Mouse (Mus musculus): ENCODE measurements around the gene Col4a4. TPM values are rescaled to one million over a fixed set of nuclear protein-coding genes. Genes with fewer than 3 reads are reported as not detected.

The Col4a4 gene
- polyA plus RNA-seq, 1 experiment from 2014 or later: 0.09 TPM

DNA sequence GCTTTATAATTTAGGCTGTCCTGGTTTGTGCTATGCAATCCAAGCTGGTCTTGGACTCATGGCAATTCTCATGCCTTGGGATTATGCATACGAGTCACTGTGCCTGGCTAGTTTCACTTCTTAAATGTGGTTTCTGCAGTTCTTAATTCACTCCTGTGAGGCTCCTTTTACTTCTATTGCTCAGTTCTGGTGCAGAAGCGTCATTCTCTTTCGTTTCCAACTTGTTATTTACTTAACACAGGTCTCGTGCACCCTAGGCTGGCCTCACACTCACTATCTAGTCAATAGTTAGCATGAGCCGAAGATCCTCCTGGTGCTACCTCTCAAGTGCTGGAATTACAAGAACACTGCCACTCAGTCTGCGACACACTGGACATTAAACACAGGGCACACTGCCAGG lies 117.8 kb downstream of the Col4a4 start:
- no peak overlapping the region for H3K4me2 ChIP-seq (replicated peaks)
- H3K36me3 ChIP-seq: no peaks in the 10 kb centered on the region
- ATAC-seq: no peak
- no peaks in the 10 kb centered on the region for H3K27me3 ChIP-seq
- no peak overlapping the region for H3K9ac ChIP-seq (replicated peaks)
- 0 out of 2 replicates have a peak, but pooled peaks cover 4% of the 10 kb centered on the region for H3K4me1 ChIP-seq (replicated peaks)
- no peaks in the 10 kb centered on the region for H3K9me3 ChIP-seq
- H3K4me3 ChIP-seq (replicated peaks): no peak overlapping the region
- 86% methylated on average over 6 of the region's 6 CpGs for WGBS
- H3K27ac ChIP-seq: no peak overlapping the region

DNA sequence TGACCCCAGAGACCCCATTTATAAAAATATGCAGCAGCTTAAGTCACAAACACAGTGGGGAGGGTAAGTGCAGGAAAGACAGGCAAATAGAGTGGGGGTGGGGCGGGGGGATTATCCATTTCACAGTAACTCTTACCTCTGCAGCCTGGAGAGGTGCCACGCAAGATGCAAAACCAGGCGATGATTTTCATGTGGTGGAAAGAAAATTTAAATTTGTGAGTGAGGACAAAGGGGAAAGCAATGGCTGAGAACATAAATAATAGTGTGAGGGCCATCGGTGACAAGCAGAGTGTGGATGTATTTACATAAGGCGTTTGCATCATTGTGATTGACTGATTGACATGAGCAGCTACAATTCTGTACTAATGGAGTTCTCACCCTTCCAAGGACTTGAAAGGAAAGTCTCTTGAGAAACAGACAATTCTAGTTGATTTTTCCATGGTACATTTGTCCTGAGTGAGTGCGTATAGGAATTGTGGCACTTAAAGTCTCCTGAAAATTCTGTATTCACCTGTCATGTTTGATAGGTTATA lies 121.3 kb downstream of the Col4a4 start:
- Histone ChIP-seq H3K27ac (no peak overlapping the region), H3K27me3 (no peaks in the 10 kb centered on the region), H3K36me3 (no peaks in the 10 kb centered on the region), H3K9me3 (no peaks in the 10 kb centered on the region), H3K4me3 (replicated peaks) (no peak overlapping the region), H3K4me2 (replicated peaks) (no peak overlapping the region), H3K9ac (replicated peaks) (no peak overlapping the region), H3K4me1 (replicated peaks) (0 out of 2 replicates have a peak, but pooled peaks cover 4% of the 10 kb centered on the region)
- peak; percentile 43; the same call in 1 of the 2 replicates for ATAC-seq
- 40% methylated on average over 6 of the region's 6 CpGs for WGBS

DNA sequence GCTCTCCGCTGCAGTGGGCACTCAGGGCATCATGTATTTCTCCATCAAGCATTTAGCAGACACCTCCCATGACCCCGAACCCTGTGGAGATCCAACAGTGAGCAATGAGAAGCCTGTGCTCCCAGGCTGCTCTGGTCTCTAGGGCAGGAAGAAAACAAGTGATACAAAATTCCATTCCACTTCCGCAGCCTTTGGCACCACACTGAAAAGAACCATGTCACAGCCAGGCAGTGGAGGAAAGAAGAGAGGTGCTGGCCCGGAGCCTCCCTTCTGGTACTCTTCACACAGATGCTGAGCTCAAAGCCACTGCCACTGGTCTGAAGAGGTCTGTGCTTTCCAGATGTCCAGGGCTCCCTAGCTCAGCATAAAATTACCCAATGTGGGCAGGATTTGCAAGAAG lies 125.6 kb downstream of the Col4a4 start:
- no peaks in the 10 kb centered on the region for H3K9me3 ChIP-seq
- H3K4me1 ChIP-seq (replicated peaks): 0 out of 2 replicates have a peak, but pooled peaks cover 4% of the 10 kb centered on the region
- no peak overlapping the region for H3K27ac ChIP-seq
- no peak overlapping the region for H3K4me2 ChIP-seq (replicated peaks)
- no peaks in the 10 kb centered on the region for H3K27me3 ChIP-seq
- ATAC-seq: no peak
- 87% methylated on average over 4 of the region's 4 CpGs for WGBS
- H3K4me3 ChIP-seq (replicated peaks): no peak overlapping the region
- no peaks in the 10 kb centered on the region for H3K36me3 ChIP-seq
- H3K9ac ChIP-seq (replicated peaks): no peak overlapping the region

DNA sequence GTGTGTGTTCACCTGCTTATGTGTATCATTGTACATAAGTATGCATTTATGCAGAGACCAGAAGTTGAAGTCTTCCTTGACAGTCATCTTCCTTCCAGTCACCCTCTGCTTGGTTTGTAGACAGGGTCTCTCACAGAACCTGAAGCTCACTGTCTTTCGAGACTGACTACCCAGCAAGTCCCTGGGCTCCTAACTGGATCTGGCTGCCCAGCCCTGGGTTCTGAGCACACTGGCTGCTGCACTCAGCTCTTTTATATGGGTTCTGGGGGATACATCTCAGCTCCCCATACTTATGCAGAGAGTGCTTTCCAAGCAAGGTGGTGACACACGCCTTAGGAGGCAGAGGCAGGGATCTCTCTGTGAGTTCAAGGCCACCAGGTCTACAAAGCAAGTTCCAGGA lies 126.7 kb downstream of the Col4a4 start:
- ATAC-seq: no peak
- Histone ChIP-seq H3K4me1 (replicated peaks) (no peaks in the 10 kb centered on the region), H3K9ac (replicated peaks) (no peak overlapping the region), H3K4me3 (replicated peaks) (no peak overlapping the region), H3K27me3 (no peaks in the 10 kb centered on the region), H3K9me3 (no peaks in the 10 kb centered on the region), H3K36me3 (no peaks in the 10 kb centered on the region), H3K27ac (no peak overlapping the region), H3K4me2 (replicated peaks) (no peak overlapping the region)
- WGBS: 85% methylated on average over 2 of the region's 2 CpGs

DNA sequence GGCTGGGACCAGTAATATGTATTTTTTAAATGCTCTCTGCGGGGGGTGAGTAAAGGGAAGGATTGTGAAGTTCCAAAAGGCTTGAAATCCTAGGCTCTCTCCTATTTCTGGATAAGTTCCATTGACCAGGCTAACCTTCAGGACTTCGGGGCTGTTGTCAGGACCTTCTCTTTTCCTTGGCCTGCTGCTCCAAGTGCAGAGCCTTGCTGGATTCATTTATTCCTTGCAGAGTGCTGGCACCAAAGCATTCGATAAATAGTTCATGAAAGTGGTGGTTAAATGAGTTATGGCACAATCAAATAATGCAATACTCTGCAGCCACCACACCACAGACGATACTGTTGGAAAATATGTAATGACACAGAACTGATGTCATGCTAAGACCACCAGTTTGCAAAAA lies 127.3 kb downstream of the Col4a4 start:
- ATAC-seq: no peak
- 88% methylated on average over 4 of the region's 4 CpGs for WGBS
- no peak overlapping the region for H3K4me2 ChIP-seq (replicated peaks)

DNA sequence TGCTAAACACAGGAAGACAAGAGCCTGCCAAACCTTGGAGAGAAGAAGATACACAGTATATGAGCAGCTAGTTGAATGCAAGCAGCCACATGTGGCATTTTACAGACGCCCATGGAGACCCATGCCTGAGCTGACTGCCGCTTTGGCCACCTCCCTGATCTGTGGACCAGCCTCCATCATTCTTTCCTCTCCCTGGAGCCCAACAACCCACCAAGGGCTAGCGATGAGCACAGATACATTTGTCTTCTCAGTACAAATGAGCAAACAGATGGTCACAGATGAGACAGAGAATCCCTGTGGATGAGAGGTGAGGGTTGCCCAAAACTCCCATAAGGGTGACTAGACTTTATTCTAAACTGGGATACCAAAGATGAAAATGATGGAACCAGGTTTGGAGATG lies 132.6 kb downstream of the Col4a4 start:
- no peak overlapping the region for H3K4me2 ChIP-seq (replicated peaks)
- H3K27me3 ChIP-seq: no peaks in the 10 kb centered on the region
- H3K27ac ChIP-seq: no peak overlapping the region
- peaks cover 6% of the 10 kb centered on the region; the same call in 1 of the 2 replicates for H3K4me1 ChIP-seq (replicated peaks)
- ATAC-seq: no peak
- no peak overlapping the region for H3K4me3 ChIP-seq (replicated peaks)
- H3K36me3 ChIP-seq: no peaks in the 10 kb centered on the region
- no peaks in the 10 kb centered on the region for H3K9me3 ChIP-seq
- WGBS: 97% methylated on average over 3 of the region's 3 CpGs
- H3K9ac ChIP-seq (replicated peaks): no peak overlapping the region

More for the DNA sequence above, 127.3 kb downstream of the Col4a4 start:
- Histone ChIP-seq H3K27ac (no peak overlapping the region), H3K4me1 (replicated peaks) (no peaks in the 10 kb centered on the region), H3K4me3 (replicated peaks) (no peak overlapping the region), H3K9me3 (no peaks in the 10 kb centered on the region), H3K27me3 (no peaks in the 10 kb centered on the region), H3K9ac (replicated peaks) (no peak overlapping the region), H3K36me3 (no peaks in the 10 kb centered on the region)

DNA sequence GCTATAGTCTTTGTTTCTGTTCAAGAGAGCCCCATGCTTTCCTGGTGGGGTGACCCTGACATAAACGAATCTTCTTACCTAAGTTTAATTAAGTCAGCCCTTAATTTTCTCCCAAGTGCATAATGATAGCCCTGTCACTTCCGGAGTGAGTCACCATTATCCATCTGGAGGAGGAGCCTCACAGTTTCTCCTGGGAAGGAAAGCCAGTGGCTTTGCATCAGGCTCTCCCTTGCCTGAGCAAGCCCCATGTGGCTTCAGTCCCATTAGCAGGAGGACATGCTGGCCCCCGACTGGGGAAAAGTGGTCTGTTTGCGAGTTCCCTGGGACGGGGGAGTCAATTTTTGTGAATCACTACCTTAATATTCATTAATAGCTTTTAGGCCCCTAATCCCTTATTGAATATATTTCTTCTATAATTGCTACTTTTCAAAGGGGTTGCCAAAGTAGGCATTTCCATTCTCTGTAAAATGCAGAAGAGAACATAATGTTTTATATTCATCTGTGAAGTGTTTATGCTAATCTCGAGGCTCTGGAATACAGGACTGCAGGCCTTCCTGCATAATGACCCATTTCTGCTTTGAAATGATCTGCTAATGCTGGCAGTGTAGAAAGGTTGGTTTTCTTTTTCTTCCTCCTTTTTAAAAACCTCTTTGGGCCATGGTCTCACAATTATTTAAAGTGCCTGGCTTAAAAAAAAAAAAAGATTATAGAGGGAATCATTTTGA lies 134.6 kb downstream of the Col4a4 start:
- Histone ChIP-seq H3K27me3 (no peaks in the 10 kb centered on the region), H3K4me1 (replicated peaks) (peaks cover 6% of the 10 kb centered on the region; the same call in 1 of the 2 replicates), H3K9me3 (no peaks in the 10 kb centered on the region), H3K4me3 (replicated peaks) (no peak overlapping the region), H3K4me2 (replicated peaks) (no peak overlapping the region), H3K9ac (replicated peaks) (no peak overlapping the region), H3K27ac (0 out of 2 replicates have a peak overlapping the region, but pooled peaks have one; percentile 41), H3K36me3 (no peaks in the 10 kb centered on the region)
- WGBS: 23% methylated on average over 6 of the region's 6 CpGs
- peak; percentile 76 for ATAC-seq

DNA sequence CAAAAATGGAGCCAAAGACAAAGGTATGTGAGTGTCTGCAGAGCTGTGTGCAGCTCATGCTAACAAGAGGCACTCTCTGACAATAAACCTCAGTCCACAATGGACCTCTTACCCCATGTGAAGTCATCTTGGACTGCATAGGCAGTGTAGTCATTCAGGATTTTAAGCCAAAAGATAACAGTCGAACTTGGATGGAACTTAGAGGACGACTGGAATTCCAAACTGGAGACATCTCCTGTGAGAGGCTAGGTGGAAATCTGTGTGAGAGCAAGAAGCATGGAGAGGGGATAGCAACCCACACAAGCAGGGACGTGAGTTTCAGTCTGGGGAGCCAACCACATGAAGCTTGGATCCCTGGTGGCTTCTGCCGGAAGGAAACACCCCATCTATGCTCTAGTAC lies 136.8 kb downstream of the Col4a4 start:
- no peaks in the 10 kb centered on the region for H3K27me3 ChIP-seq
- H3K4me1 ChIP-seq (replicated peaks): peaks cover 6% of the 10 kb centered on the region; the same call in 1 of the 2 replicates
- H3K4me3 ChIP-seq (replicated peaks): no peak overlapping the region
- no peak overlapping the region for H3K27ac ChIP-seq
- no peak for ATAC-seq
- H3K9ac ChIP-seq (replicated peaks): no peak overlapping the region
- H3K4me2 ChIP-seq (replicated peaks): no peak overlapping the region
- WGBS: 82% methylated on average over 4 of the region's 4 CpGs
- H3K9me3 ChIP-seq: no peaks in the 10 kb centered on the region
- H3K36me3 ChIP-seq: no peaks in the 10 kb centered on the region

DNA sequence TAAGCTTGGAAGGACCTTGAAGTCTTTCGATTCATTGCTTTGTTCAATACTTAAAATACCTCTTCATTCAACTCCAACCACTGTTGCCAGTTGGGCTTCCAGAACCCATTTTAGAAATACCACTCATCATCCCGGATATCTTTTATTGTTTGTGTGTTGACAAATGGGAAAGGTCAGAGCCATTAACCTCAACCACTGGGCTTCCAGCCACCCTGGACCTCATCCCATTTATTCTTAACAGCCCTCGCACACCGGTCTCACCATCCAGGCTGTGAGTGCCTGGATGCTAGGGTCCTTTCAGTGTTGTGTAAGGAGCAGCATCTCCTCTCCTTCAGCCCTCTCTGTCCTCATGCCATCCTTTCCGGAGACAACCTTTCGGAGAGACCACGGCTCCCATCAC lies 140.6 kb downstream of the Col4a4 start:
- Histone ChIP-seq H3K4me3 (replicated peaks) (no peak overlapping the region), H3K4me2 (replicated peaks) (no peak overlapping the region), H3K27me3 (no peaks in the 10 kb centered on the region), H3K9ac (replicated peaks) (no peak overlapping the region), H3K4me1 (replicated peaks) (no peaks in the 10 kb centered on the region), H3K9me3 (no peaks in the 10 kb centered on the region), H3K27ac (no peak overlapping the region), H3K36me3 (no peaks in the 10 kb centered on the region)
- ATAC-seq: no peak
- 90% methylated on average over 7 of the region's 7 CpGs for WGBS

DNA sequence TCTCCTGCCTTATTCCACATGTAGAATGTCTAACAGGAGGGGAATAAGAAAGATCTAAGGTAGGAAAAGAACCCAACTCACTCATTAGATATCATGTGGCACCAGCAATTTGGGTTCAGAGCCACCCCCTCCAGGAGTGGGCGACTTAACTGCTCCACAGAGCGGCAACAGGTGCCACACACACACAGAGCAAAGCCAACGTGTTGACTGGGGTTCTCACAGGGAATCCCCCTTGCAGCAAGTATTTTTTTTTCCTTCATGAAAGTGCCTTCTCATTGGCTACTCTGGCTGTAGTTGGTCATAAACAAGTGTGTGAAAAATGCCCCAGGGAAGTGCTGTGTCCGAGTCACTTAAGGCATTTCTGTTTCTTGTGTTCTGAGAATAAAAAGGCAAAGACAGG lies 143.1 kb downstream of the Col4a4 start:
- Histone ChIP-seq H3K9me3 (no peaks in the 10 kb centered on the region), H3K4me1 (replicated peaks) (no peaks in the 10 kb centered on the region), H3K27me3 (no peaks in the 10 kb centered on the region), H3K36me3 (no peaks in the 10 kb centered on the region), H3K27ac (no peak overlapping the region), H3K9ac (replicated peaks) (no peak overlapping the region), H3K4me2 (replicated peaks) (no peak overlapping the region), H3K4me3 (replicated peaks) (no peak overlapping the region)
- WGBS: 80% methylated on average over 4 of the region's 4 CpGs
- ATAC-seq: no peak

DNA sequence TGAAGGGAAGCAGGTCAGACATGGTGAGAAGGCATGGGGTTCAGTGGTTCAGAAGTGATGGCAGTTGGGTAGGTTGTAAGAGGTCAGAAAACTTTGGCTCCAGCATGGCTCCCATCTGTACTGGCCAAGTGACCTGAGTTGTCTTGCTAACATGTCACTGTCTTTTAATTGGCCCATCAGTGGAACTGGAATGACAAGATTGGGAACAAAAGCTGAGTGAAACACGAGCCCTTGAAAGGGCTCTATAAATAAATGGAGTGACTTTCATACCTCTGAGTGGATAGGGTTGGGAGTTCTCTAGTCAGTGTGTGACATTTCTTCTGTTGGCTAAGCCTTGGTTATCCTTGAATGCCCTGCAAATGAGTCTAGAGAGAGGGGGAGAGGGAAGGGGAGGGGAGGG lies 146.5 kb downstream of the Col4a4 start:
- H3K27me3 ChIP-seq: no peaks in the 10 kb centered on the region
- no peaks in the 10 kb centered on the region for H3K9me3 ChIP-seq
- H3K27ac ChIP-seq: no peak overlapping the region
- ATAC-seq: no peak
- H3K9ac ChIP-seq (replicated peaks): no peak overlapping the region
- no peak overlapping the region for H3K4me2 ChIP-seq (replicated peaks)
- WGBS: 59% methylated on average over 1 of the region's 1 CpGs
- H3K4me3 ChIP-seq (replicated peaks): no peak overlapping the region
- no peaks in the 10 kb centered on the region for H3K4me1 ChIP-seq (replicated peaks)
- H3K36me3 ChIP-seq: no peaks in the 10 kb centered on the region

DNA sequence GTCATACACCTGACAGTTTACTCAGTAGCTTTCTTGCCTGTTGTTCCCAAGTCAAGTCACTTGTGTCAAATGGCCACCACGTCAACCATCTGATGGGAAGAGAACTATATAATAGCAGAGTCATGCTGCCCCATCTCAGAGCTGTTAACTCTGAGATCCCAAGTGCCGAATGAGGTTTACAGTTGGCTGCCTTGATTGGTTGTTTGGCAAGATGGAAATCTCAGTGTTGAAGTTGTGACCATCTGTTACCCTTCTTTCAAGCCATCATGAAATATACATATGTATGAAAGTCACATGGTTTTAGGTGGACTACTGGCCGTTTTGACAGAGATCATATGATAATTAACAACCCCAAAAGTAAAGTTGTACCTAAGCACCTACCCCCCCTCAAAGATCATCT lies 149.4 kb downstream of the Col4a4 start:
- WGBS: 60% methylated on average over 3 of the region's 3 CpGs
- Histone ChIP-seq H3K9me3 (no peaks in the 10 kb centered on the region), H3K9ac (replicated peaks) (no peak overlapping the region), H3K36me3 (no peaks in the 10 kb centered on the region), H3K27ac (no peak overlapping the region), H3K4me1 (replicated peaks) (0 out of 2 replicates have a peak, but pooled peaks cover 2% of the 10 kb centered on the region), H3K4me3 (replicated peaks) (no peak overlapping the region), H3K4me2 (replicated peaks) (no peak overlapping the region), H3K27me3 (no peaks in the 10 kb centered on the region)
- no peak for ATAC-seq

DNA sequence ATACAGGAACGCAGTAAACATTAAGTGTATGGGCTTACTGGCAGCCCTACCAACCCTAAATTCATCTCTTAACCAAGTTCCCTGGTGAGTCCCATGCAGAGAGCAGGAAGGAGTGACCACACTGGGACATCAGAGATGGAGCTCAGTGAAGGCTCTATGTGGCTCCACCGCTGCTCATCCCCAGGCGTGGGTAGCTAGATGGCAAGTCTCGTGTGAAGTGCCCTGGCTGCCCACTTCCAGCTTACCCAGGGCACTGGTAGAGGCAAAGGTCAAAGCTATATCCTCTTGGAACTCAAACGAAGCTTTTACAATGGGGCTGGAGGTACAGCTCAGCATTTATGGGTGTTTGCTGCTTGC lies 153.0 kb downstream of the Col4a4 start:
- Histone ChIP-seq H3K4me2 (replicated peaks) (no peak overlapping the region), H3K27ac (no peak overlapping the region), H3K36me3 (no peaks in the 10 kb centered on the region), H3K9me3 (no peaks in the 10 kb centered on the region), H3K9ac (replicated peaks) (no peak overlapping the region), H3K27me3 (no peaks in the 10 kb centered on the region), H3K4me3 (replicated peaks) (no peak overlapping the region), H3K4me1 (replicated peaks) (peaks cover 4% of the 10 kb centered on the region; the same call in 1 of the 2 replicates)
- WGBS: 79% methylated on average over 5 of the region's 5 CpGs
- peak; percentile 79 for ATAC-seq

Data from midbrain, embryonic 13.5 days (tissue).